Mouse (Mus musculus): Measurements from ENCODE around the gene Tmem132d.

DNA sequence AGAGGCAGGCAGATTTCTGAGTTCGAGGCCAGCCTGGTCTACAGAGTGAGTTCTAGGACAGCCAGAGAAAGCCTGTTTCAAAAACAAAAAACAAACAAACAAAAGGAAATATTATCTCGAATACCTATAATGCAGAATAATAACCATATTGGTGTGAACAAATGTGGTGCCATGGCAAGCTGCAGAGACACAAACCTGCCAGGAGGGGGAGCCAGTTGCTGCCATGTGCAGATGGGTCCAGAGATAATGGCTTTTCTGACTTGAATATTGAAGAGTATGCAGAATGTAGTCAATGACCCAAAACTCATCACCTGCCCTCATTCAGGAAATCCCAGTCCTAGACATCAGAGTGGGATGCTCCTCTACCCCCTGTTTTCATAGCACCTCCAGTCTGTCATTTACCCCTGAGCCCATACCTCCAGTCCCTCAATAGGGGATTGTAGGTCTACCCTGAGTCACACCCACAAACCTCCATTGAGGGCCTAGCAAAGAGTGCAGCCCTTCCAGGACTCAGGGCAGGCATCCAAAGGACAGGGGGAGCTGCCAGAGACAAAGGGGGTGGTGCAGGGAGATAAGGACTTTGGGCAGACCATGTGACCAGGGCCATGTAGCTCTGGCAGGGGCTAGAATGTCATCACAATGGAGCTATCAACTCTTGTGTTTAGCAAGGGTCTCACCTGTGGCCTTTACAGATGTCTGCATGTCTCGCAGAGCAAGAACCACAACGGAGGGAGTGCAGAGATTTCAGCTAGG, 676.0 kb downstream of the Tmem132d start:
- TF ChIP-seq POLR2A (IDR thresholded peaks at IDR 0.05; ENCODE audit: borderline replicate concordance, low read depth, low read length) (no peak), CTCF (IDR thresholded peaks at IDR 0.05; ENCODE audit: low read depth, low read length) (no peak)

All from bone marrow macrophage, adult 2 months (primary cell).